Mouse (Mus musculus): ENCODE measurements around the gene AY761185. TPM values are rescaled to one million over a fixed set of nuclear protein-coding genes. Genes with fewer than 3 reads are reported as not detected.

AY761185 gene
- polyA plus RNA-seq (2017; shearing (Covaris generic)): not detected

DNA sequence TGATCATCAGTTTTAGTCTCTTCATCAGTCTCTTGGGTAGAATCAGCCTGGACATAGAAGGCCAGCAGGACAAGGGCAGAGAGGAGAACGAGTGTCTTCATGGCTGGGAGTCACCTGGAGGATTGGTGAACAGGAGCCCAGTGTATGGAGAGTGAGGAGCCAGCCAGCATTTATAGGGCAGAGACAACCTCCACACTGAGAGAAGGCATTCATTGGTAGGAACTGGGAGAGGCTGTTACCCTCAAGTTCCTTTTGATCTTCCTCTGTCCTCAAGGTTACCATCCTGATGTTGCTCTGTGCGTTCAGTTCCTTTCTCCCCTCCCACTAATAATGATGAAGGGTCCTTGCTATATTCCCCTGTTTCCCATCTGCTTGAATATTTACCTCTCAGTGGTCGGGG lies at the start of gene AY761185:
Gene AY761185, minus strand, starts transcription at position 101 of the 400 bp plus-strand sequence.

DNA sequence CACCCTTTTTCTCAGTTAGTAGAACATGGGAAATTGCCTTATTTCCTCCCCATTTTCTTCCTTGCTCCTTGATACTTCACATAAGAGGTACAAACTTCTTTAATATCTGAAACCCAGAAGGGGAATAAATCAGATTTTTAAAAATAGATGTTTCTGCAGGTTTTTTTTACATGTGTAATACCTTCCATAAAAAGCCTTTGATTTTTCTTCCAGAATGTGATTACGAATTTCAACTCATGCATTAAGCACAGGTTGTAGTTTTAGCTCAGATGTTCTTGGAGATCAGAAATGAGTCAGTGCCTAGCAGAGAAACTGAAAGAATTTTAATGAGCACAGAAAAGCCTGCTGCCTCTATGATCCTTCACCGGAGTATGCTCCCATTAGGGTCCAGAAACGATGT lies 22.5 kb downstream of the AY761185 start, which contains the start of gene Gm6040:
Gene Gm6040, minus strand, starts transcription at position 101 of the 400 bp plus-strand sequence.

DNA sequence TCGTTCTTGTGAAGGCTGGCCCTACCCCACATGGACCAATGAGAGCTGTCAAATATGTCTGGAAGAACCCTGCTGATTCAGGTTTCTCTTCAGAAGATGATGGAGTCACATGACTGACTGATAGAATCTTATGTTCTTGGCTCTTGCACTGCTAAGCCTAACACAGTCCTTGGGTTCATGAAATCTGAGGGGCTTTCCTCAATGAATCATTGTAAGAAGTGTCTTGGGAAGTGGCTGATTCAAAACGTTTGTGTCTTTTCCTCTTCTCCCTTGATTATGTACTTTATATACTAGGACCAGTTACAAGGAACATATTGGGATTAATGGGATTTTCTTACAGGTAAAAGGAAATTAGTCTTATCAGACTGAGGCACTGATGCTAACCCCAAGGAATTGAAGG lies 42.0 kb downstream of the AY761185 start, which contains the start of gene Gm15056:
Gene Gm15056, minus strand, starts transcription at position 101 of the 400 bp plus-strand sequence.

Other genes with a start within 250 kb of the AY761185 start
- gene Defb33, start 52.0 kb downstream of the AY761185 start, polyA plus RNA-seq (2017; shearing (Covaris generic)): not detected
- gene Gm15056, start 42.1 kb downstream of the AY761185 start, polyA plus RNA-seq (2017; shearing (Covaris generic)): not detected
- not detected for gene Gm6040, start 22.6 kb downstream of the AY761185 start, polyA plus RNA-seq (2017; shearing (Covaris generic))
- gene Defa21, start 80.8 kb upstream of the AY761185 start, polyA plus RNA-seq (2017; shearing (Covaris generic)): not detected
- not detected for gene Defa23, start 110.3 kb upstream of the AY761185 start, polyA plus RNA-seq (2017; shearing (Covaris generic))
- not detected for gene Defa35, start 120.3 kb upstream of the AY761185 start, polyA plus RNA-seq (2017; shearing (Covaris generic))
- not detected for gene Defa25, start 139.7 kb upstream of the AY761185 start, polyA plus RNA-seq (2017; shearing (Covaris generic))
- not detected for gene Gm14851, start 151.3 kb upstream of the AY761185 start, polyA plus RNA-seq (2017; shearing (Covaris generic))
- not detected for gene Defa30, start 189.9 kb upstream of the AY761185 start, polyA plus RNA-seq (2017; shearing (Covaris generic))
- not detected for gene Defa22, start 217.6 kb upstream of the AY761185 start, polyA plus RNA-seq (2017; shearing (Covaris generic))
- not detected for gene Defa31, start 246.9 kb upstream of the AY761185 start, polyA plus RNA-seq (2017; shearing (Covaris generic))

All from inflammation-experienced regulatory T-cells, adult 16 weeks (primary cell).